Mouse (Mus musculus) MEL (cell line): ENCODE results near the gene Minos1. TPM values are rescaled to one million over a fixed set of nuclear protein-coding genes. Genes with fewer than 3 reads are reported as not detected.

Experiments
- DNase-seq: peaks from one replicate; pipeline ENCODE4 v3.0.0; 2011; ENCODE audit warnings: low read depth, low spot score
- H3K27ac ChIP-seq: 2 replicates; pipeline ENCODE4 v1.5.1; 2012; ENCODE audit warnings: low read depth, mild to moderate bottlenecking, control low read depth, low read length, moderate library complexity; ENCODE audit not compliant: control insufficient read depth
- H3K27me3 ChIP-seq, 2 experiments: fragments of 150-350 bp in 1 of 2; sonication (generic) in 1 of 2; 2 replicates each; pipeline ENCODE4 v1.6.1; 2012; ENCODE audit warnings: low read length in 2 of 2, mild to moderate bottlenecking in 2 of 2, improper control_type of control experiment in 1 of 2, moderate library complexity in 1 of 2; ENCODE audit not compliant: insufficient read depth in 2 of 2, control insufficient read depth in 1 of 2
- H3K36me3 ChIP-seq, 2 experiments: 2 replicates each; pipeline ENCODE4 v1.6.1; 2012 to 2014; ENCODE audit warnings: low read length in 2 of 2, improper control_type of control experiment in 1 of 2, inconsistent platforms in 1 of 2, mild to moderate bottlenecking in 1 of 2; ENCODE audit not compliant: insufficient read depth in 2 of 2, control insufficient read depth in 1 of 2
- H3K4me1 ChIP-seq, 2 experiments: fragments of 150-350 bp in 1 of 2; sonication (generic) in 1 of 2; 2 replicates each; pipeline ENCODE4 v1.6.1; 2012; ENCODE audit warnings: low read length in 2 of 2, improper control_type of control experiment in 1 of 2, mild to moderate bottlenecking in 1 of 2; ENCODE audit not compliant: insufficient read depth in 2 of 2, control insufficient read depth in 1 of 2
- H3K4me3 ChIP-seq, 2 experiments: fragments of 150-350 bp in 1 of 2; sonication (generic) in 1 of 2; 2 replicates each; pipeline ENCODE4 v1.5.1; 2012; ENCODE audit warnings: low read depth in 2 of 2, low read length in 2 of 2, mild to moderate bottlenecking in 2 of 2, moderate library complexity in 2 of 2, control low read depth in 1 of 2, improper control_type of control experiment in 1 of 2; ENCODE audit not compliant: control insufficient read depth in 1 of 2, insufficient read depth in 1 of 2
- H3K79me2 ChIP-seq: 2 replicates; pipeline ENCODE4 v1.6.1; 2012; ENCODE audit warnings: mild to moderate bottlenecking, low read length, moderate library complexity; ENCODE audit not compliant: control insufficient read depth, poor library complexity, insufficient read depth
- H3K9ac ChIP-seq: 2 replicates; pipeline ENCODE4 v1.6.1; 2012; ENCODE audit warnings: low read depth, mild to moderate bottlenecking, control low read depth, low read length, moderate library complexity; ENCODE audit not compliant: control insufficient read depth, poor library complexity, severe bottlenecking
- H3K9me3 ChIP-seq: fragments of 150-350 bp; sonication (generic); replicated peaks from 2 replicates; pipeline ENCODE4 v1.6.1; 2012; ENCODE audit warnings: mild to moderate bottlenecking, low read length, improper control_type of control experiment, moderate library complexity; ENCODE audit not compliant: insufficient read depth
- CHD2 ChIP-seq: IDR thresholded peaks from 2 replicates; pipeline ENCODE4 v1.6.1; 2011; ENCODE audit warnings: low read length, improper control_type of control experiment
- GATA1 ChIP-seq: IDR thresholded peaks from 2 replicates; pipeline ENCODE4 v1.6.1; 2011; ENCODE audit warnings: low read depth, low read length, improper control_type of control experiment
- JUND ChIP-seq: IDR thresholded peaks from 2 replicates; pipeline ENCODE4 v1.6.1; 2011; ENCODE audit warnings: low read depth, mild to moderate bottlenecking, improper control_type of control experiment, low read length
- KAT2A ChIP-seq: conservative IDR thresholded peaks from 2 replicates; pipeline ENCODE4 v1.6.1; 2012; ENCODE audit warnings: low read depth, low read length, improper control_type of control experiment, inconsistent platforms
- MAFK ChIP-seq: IDR thresholded peaks from 2 replicates; pipeline ENCODE4 v1.6.1; 2011; ENCODE audit warnings: low read depth, mild to moderate bottlenecking, low read length, improper control_type of control experiment, borderline replicate concordance
- MAX ChIP-seq: IDR thresholded peaks from 2 replicates; pipeline ENCODE4 v1.6.1; 2011; ENCODE audit warnings: low read length, improper control_type of control experiment
- MEF2A ChIP-seq: IDR thresholded peaks from 2 replicates; pipeline ENCODE4 v1.6.1; 2014; ENCODE audit warnings: low read depth, mild to moderate bottlenecking, inconsistent platforms, low read length, improper control_type of control experiment; ENCODE audit not compliant: poor library complexity, insufficient replicate concordance, severe bottlenecking; ENCODE audit errors: extremely low read depth
- MXI1 ChIP-seq: IDR thresholded peaks from 2 replicates; pipeline ENCODE4 v1.6.1; 2011; ENCODE audit warnings: mild to moderate bottlenecking, low read depth, low read length, improper control_type of control experiment
- MYB ChIP-seq: IDR thresholded peaks from 2 replicates; pipeline ENCODE4 v1.6.1; 2011; ENCODE audit warnings: mild to moderate bottlenecking, low read depth, low read length, improper control_type of control experiment
- NELFE ChIP-seq: IDR thresholded peaks from 2 replicates; pipeline ENCODE4 v1.6.1; 2011; ENCODE audit warnings: low read depth, low read length, improper control_type of control experiment
- POLR2AphosphoS2 ChIP-seq: IDR thresholded peaks from 2 replicates; pipeline ENCODE4 v1.6.1; 2011; ENCODE audit warnings: low read length, improper control_type of control experiment
- RAD21 ChIP-seq: IDR thresholded peaks from 2 replicates; pipeline ENCODE4 v1.6.1; 2011; ENCODE audit warnings: mild to moderate bottlenecking, low read depth, low read length, improper control_type of control experiment
- SIN3A ChIP-seq: IDR thresholded peaks from 2 replicates; pipeline ENCODE4 v1.6.1; 2012; ENCODE audit warnings: low read length, improper control_type of control experiment, inconsistent platforms
- UBTF ChIP-seq: IDR thresholded peaks from 2 replicates; pipeline ENCODE4 v1.6.1; 2012; ENCODE audit warnings: low read depth, mild to moderate bottlenecking, inconsistent platforms, low read length, improper control_type of control experiment, moderate library complexity, borderline replicate concordance; ENCODE audit not compliant: insufficient read depth
- USF1 ChIP-seq: IDR thresholded peaks from 2 replicates; pipeline ENCODE4 v1.6.1; 2014; ENCODE audit warnings: low read depth, mild to moderate bottlenecking, inconsistent platforms, low read length, improper control_type of control experiment, moderate library complexity
- USF2 ChIP-seq, 2 experiments: IDR thresholded peaks; 2 replicates each; pipeline ENCODE4 v1.6.1; 2011 to 2012; ENCODE audit warnings: improper control_type of control experiment in 2 of 2, low read length in 2 of 2, borderline replicate concordance in 1 of 2, inconsistent platforms in 1 of 2, low read depth in 1 of 2, mild to moderate bottlenecking in 1 of 2; ENCODE audit not compliant: insufficient read depth in 1 of 2
- ZC3H11A ChIP-seq: IDR thresholded peaks from 2 replicates; pipeline ENCODE4 v1.6.1; 2012; ENCODE audit warnings: low read depth, mild to moderate bottlenecking, inconsistent platforms, low read length, improper control_type of control experiment
- ZKSCAN1 ChIP-seq: IDR thresholded peaks from 2 replicates; pipeline ENCODE4 v1.6.1; 2012; ENCODE audit warnings: low read depth, mild to moderate bottlenecking, inconsistent platforms, low read length, improper control_type of control experiment, moderate library complexity
- ZMIZ1 ChIP-seq: IDR thresholded peaks from 2 replicates; pipeline ENCODE4 v1.6.1; 2012; ENCODE audit warnings: low read depth, mild to moderate bottlenecking, inconsistent platforms, low read length, improper control_type of control experiment, moderate library complexity
- ZNF384 ChIP-seq: IDR thresholded peaks from 2 replicates; pipeline ENCODE4 v1.6.1; 2012; ENCODE audit warnings: low read depth, mild to moderate bottlenecking, inconsistent platforms, low read length, improper control_type of control experiment
- polyA plus RNA-seq, 2 experiments: library from polyadenylated mRNA; stranded (reverse) in 1 of 2; unstranded in 1 of 2; fragments of >175 nt in 1 of 2; fragments of >200 nt in 1 of 2; gene quantifications; 2 replicates each; pipeline versions ENCODE4 v1.2.1 to v1.2.4; 2012; ENCODE audit warnings: low replicate concordance in 2 of 2, low read depth in 1 of 2; ENCODE audit not compliant: insufficient read length in 2 of 2, insufficient read depth in 1 of 2, missing spikeins in 1 of 2
- total RNA-seq: library from RNA; depleted of rRNA; stranded (reverse); fragments of 300-350 nt; gene quantifications from 2 replicates; pipeline ENCODE4 v1.2.3, GENCODE M21; 2012

Minos1 gene
- total and polyA plus RNA-seq, 3 experiments, result 163 to 401 TPM; not detected in 1

- peaks cover 0 to 12% of the 10 kb centered on the region in 2 experiments; a peak in 2 of 4 replicates for H3K36me3 ChIP-seq
- H3K4me3 ChIP-seq, result no peak overlapping the region
- H3K9ac ChIP-seq, result no peak overlapping the region
- TF ChIP-seq KAT2A (no peak), UBTF (no peak), ZMIZ1 (no peak), USF2 (IDR thresholded peaks at IDR 0.05; ENCODE audit: borderline replicate concordance in 1 of 2, insufficient read depth in 1 of 2, low read depth in 1 of 2, low read length in 2 of 2) (no peak), MYB (no peak), SIN3A (no peak), ZNF384 (no peak), MEF2A (no peak), MXI1 (no peak), ZC3H11A (no peak), USF1 (no peak), MAX (no peak), ZKSCAN1 (no peak), CHD2 (no peak), RAD21 (no peak), POLR2AphosphoS2 (no peak), GATA1 (no peak), NELFE (no peak)
- H3K27ac ChIP-seq, result no peak overlapping the region
- no peaks in the 10 kb centered on the region for H3K9me3 ChIP-seq
- H3K27me3 ChIP-seq, result no peaks in the 10 kb centered on the region
- H3K79me2 ChIP-seq, result no peaks in the 10 kb centered on the region
- peaks cover 0 to 20% of the 10 kb centered on the region in 2 experiments; a peak in 2 of 4 replicates for H3K4me1 ChIP-seq
- no peak for DNase-seq
These were observed 45.1 kb upstream of the Minos1 start for GRCm38 (mm10) chr4:139176023-139176422.

GRCm38 (mm10) chr4:139175061-139175971, 44.4 kb upstream of the Minos1 start:
- Histone ChIP-seq H3K4me3 (no peak overlapping the region), H3K36me3 (peaks cover 0 to 9% of the 10 kb centered on the region in 2 experiments; a peak in 2 of 4 replicates), H3K27me3 (no peaks in the 10 kb centered on the region), H3K4me1 (peaks cover 0 to 19% of the 10 kb centered on the region in 2 experiments; a peak in 2 of 4 replicates), H3K79me2 (no peaks in the 10 kb centered on the region), H3K9ac (no peak overlapping the region; the same call in 1 of the 2 replicates), H3K9me3 (no peaks in the 10 kb centered on the region), H3K27ac (no peak overlapping the region)
- peak; percentile 41 for DNase-seq
- TF ChIP-seq MAFK (0 out of 2 replicates have a peak, but pooled peaks have one; percentile 18), ZNF384 (peak; percentile 86), JUND (no peak)
